Mouse (Mus musculus): Measurements from ENCODE around the gene Mnt.

DNA sequence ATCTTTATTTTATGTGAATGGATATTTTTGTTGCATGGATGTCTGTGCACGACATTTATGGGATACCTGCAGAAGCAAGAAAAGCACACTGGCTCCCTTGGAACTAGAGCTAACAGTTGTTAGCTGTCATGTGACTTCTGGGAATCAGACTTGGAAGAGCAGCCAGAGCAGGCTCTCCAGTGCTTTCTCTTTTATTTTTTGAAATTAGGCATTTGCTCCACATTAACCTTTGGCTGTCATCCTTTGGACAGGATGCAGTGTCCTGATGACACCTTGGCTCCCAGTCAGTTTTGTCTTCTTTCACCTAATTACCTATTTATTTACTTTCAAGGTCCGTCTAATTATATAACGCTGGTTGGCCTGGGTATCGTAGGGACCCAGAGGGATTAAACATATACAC is 63.9 kb downstream of the Mnt start:
- TF ChIP-seq CTCF (IDR thresholded peaks at IDR 0.05; ENCODE audit: low read depth) (no peak), EP300 (optimal IDR thresholded peaks at IDR 0.05) (no peak)

Measured in stomach, postnatal 0 days (tissue).